Mouse (Mus musculus): Measurements from ENCODE around the gene Havcr1. TPM values are rescaled to one million over a fixed set of nuclear protein-coding genes. Genes with fewer than 3 reads are reported as not detected.
"Not testable (repeated sequence)": the region's sequence is repeated elsewhere in the genome, so short reads cannot be mapped to it uniquely, and the experiment has no call there.

The Havcr1 gene
- not detected in 2 replicates for polyA plus RNA-seq (2012)

DNA sequence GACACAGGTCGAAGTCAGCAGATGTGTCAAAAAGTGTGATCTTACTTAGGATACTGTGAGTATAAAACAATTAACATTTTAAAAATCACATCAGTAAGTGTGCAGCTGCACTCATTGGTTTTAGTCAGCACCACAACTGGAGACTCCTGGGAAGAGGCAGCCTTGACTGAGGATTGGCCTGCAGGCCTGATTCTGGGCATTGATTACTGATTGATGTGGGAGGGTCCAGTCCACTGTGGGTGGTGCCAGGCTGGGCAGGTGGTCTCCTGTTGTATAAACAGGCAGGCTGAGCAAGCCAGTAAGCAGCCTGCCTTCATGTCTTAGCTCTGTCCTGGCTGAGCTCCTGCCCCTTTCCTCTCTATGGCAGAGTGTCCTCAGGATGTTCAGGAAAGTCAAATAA is at the start of gene Havcr1:
TSS of gene Havcr1 (plus strand) at position 5 of the 400 bp plus-strand sequence.
- not testable (repeated sequence) for TF ChIP-seq GATA1 (IDR thresholded peaks at IDR 0.05; ENCODE audit: low read length)

GRCm38 (mm10) chr11:46690136-46690535 is 44.7 kb upstream of the Havcr1 start:
- no peak for TF ChIP-seq GATA1 (IDR thresholded peaks at IDR 0.05; ENCODE audit: low read length)

GRCm38 (mm10) chr11:46697433-46698277 is 37.2 kb upstream of the Havcr1 start:
- TF ChIP-seq GATA1 (IDR thresholded peaks at IDR 0.05; ENCODE audit: low read length) = no peak

DNA sequence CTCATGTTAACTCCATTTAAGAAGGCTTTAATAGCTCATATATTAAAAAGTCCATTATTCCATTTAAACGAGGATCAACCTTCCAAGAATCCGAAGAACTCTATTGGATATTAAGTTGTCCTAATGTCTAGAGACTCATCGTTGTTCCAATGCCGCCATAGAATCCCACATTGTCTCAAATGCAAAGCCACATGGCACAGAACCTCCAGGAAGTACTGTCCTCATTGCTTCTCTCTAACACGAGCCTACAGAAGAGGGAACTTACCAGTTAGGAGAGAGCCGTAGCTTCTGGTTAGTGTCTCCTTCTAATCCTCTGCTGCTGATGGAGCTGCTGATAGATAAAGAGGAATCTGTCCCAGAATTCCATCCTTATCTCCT is 36.6 kb upstream of the Havcr1 start:
- no peak for TF ChIP-seq GATA1 (IDR thresholded peaks at IDR 0.05; ENCODE audit: low read length)

DNA sequence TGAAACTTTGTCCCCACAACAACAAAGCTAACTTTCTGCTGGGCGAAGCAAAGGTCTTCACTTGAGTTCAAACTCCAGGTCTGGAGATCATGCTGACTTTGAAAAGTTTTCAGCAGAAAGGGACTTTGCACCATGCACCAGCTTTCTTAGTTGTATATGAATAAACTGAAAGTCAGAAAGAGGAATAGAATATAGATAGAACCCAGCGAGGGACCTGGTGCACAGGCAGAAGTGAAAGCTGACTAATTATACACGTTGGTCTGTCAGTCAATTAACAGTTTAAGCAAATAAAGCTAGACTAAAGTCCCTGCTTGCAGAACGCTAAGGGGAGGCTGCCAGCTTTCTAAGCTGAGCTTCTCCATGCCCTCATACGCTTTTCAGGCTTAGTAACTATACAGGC is 36.0 kb upstream of the Havcr1 start:
- no peak for TF ChIP-seq GATA1 (IDR thresholded peaks at IDR 0.05; ENCODE audit: low read length)

GRCm38 (mm10) chr11:46706664-46707356 is 28.1 kb upstream of the Havcr1 start, which contains the start of gene Timd2:
Gene Timd2, minus strand, starts transcription at chr11:46707061.
- TF ChIP-seq GATA1 (IDR thresholded peaks at IDR 0.05; ENCODE audit: low read length) = no peak

GRCm38 (mm10) chr11:46731541-46732070 is 3.3 kb upstream of the Havcr1 start:
- no peak for TF ChIP-seq GATA1 (IDR thresholded peaks at IDR 0.05; ENCODE audit: low read length)

DNA sequence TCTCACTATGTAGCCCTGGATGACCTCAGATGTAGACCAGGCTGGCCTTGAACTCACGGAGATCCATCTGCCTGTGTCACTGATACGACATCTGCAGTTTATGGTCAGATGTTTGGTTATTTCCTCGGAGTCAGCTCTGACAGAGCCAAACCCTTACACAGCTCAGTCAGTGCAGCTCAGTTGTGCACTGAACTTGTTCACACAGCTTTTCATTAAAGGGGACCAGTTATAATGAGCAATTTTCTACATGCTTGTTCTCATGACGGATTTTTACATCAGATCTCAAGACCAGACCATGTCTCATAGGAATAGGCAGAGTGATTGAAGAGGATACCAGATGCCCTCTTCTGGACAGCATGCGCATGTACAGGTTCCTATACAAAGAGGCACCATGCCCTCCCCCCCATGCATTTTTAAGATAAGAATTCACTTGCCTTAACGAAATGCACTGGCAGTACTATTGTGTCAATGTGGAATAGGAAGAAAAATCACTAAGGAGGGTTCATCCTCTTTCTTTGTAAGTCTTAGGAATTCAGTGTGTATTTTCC is 1.6 kb upstream of the Havcr1 start:
- no peak for TF ChIP-seq GATA1 (IDR thresholded peaks at IDR 0.05; ENCODE audit: low read length)

- no peak for TF ChIP-seq GATA1 (IDR thresholded peaks at IDR 0.05; ENCODE audit: low read length)
Measured at GRCm38 (mm10) chr11:46734617-46735016, 263 bp upstream of the Havcr1 start.

DNA sequence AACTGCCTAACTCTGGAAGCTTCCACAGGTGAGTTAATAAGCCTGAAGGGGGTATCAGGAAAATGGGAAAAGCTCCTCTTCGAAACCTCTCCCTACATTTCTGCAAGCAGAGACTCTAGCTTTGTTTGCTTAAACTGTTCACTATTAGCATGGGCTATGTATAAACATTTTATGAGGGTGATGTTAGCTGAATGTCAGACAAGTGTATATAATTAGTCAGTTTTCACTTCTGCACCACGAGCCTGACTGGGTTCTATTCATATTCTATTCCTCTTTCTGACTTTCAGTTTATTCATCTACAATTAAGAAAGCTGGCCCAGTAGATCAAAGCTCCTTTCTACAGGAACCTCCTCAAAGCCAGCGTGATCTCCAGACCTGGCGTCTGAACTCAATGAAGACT is 4.6 kb downstream of the Havcr1 start:
- TF ChIP-seq GATA1 (IDR thresholded peaks at IDR 0.05; ENCODE audit: low read length) = no peak

- TF ChIP-seq GATA1 (IDR thresholded peaks at IDR 0.05; ENCODE audit: low read length) = no peak
Measured at GRCm38 (mm10) chr11:46740886-46741285, 6.0 kb downstream of the Havcr1 start.

- TF ChIP-seq GATA1 (IDR thresholded peaks at IDR 0.05; ENCODE audit: low read length) = no peak
Measured at GRCm38 (mm10) chr11:46741716-46742115, 6.8 kb downstream of the Havcr1 start.

GRCm38 (mm10) chr11:46747996-46748395 is 13.1 kb downstream of the Havcr1 start:
- TF ChIP-seq GATA1 (IDR thresholded peaks at IDR 0.05; ENCODE audit: low read length) = no peak

GRCm38 (mm10) chr11:46753662-46754061 is 18.8 kb downstream of the Havcr1 start:
- TF ChIP-seq GATA1 (IDR thresholded peaks at IDR 0.05; ENCODE audit: low read length) = no peak

GRCm38 (mm10) chr11:46754669-46755068 is 19.8 kb downstream of the Havcr1 start:
- no peak for TF ChIP-seq GATA1 (IDR thresholded peaks at IDR 0.05; ENCODE audit: low read length)

DNA sequence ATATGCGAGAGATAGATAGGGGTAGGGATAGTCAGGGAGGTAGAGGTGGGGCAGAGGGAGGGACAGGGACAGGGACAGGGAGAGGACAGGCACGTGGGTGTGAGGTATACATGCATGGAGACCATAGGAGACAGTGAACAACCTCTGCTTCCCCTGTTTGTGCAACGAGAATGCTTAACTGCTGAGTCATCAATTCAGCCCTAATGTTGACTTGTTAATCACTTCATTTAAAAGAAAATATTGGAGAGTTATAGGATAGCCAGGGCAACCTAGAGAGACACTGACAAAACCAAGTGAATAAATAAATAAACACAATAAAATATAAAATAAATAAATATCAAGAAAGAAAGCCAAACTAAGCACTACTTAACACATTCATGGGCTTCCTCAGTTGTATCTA is 42.0 kb downstream of the Havcr1 start:
- no peak for TF ChIP-seq GATA1 (IDR thresholded peaks at IDR 0.05; ENCODE audit: low read length)
